ENCODE assay signal across 18 mouse cellular contexts in genomic region chr7:137518028-137518576, GRCm38 (mm10).
DNase-seq lines count a peak whose midpoint lies in the region; ATAC-seq and TF ChIP-seq lines count a peak whose summit lies in the region.
"Had no signal": no experiment of that assay in that cellular context is flagged by ENCODE, and none has a peak within 500 bp of the region (broad histone marks: within the 10 kb centered on the region; RNA-seq: fewer than 3 reads in every experiment).

No protein-coding gene starts in this region.

- H3K4me3 ChIP-seq in kidney, embryonic 16.5 days (ENCODE audit: low read length): no peak overlapping the region
- no peak overlapping the region for H3K4me3 ChIP-seq in gastrocnemius, adult 2 months
- no peak overlapping the region for H3K4me3 ChIP-seq in small intestine, adult 2 months (ENCODE audit: low read depth, low read length)
- H3K4me3 ChIP-seq: embryonic facial prominence, embryonic 13.5 days; forebrain, embryonic 13.5 days; hindbrain, embryonic 13.5 days; left cerebral cortex, adult 2 months; midbrain, embryonic 13.5 days had no signal

- TF ChIP-seq CTCF in gastrocnemius, adult 2 months (IDR thresholded peaks at IDR 0.05): no peak
- no peak for TF ChIP-seq CTCF in small intestine, adult 2 months (IDR thresholded peaks at IDR 0.05; ENCODE audit: extremely low read depth, insufficient read length, insufficient replicate concordance, low read depth, low read length)

- H3K36me3 ChIP-seq in kidney, embryonic 16.5 days (ENCODE audit: insufficient read depth, low read length): no peaks in the 10 kb centered on the region
- H3K36me3 ChIP-seq in small intestine, adult 2 months (ENCODE audit: control insufficient read depth, insufficient read depth, low read length): no peaks in the 10 kb centered on the region
- H3K36me3 ChIP-seq: embryonic facial prominence, embryonic 13.5 days; G1E; hindbrain, embryonic 13.5 days; midbrain, embryonic 13.5 days had no signal

- no peak overlapping the region for H3K27ac ChIP-seq in kidney, embryonic 16.5 days (ENCODE audit: low read length)
- peak overlapping the region; percentile 72 for H3K27ac ChIP-seq in gastrocnemius, adult 2 months
- peak overlapping the region; percentile 39; the same call in 1 of the 2 replicates for H3K27ac ChIP-seq in small intestine, adult 2 months (ENCODE audit: insufficient read depth, low read depth, low read length)
- H3K27ac ChIP-seq: embryonic facial prominence, embryonic 13.5 days; forebrain, embryonic 13.5 days; hindbrain, embryonic 13.5 days; left cerebral cortex, adult 2 months; liver, embryonic 14.5 days; midbrain, embryonic 13.5 days had no signal

- H3K4me2 ChIP-seq in kidney, embryonic 16.5 days (replicated peaks; ENCODE audit: low read depth, low read length): no peak overlapping the region
- H3K4me2 ChIP-seq: embryonic facial prominence, embryonic 13.5 days; forebrain, embryonic 13.5 days; hindbrain, embryonic 13.5 days; midbrain, embryonic 13.5 days had no signal

- intact Hi-C loops in gastrocnemius, adult 2 months (cut with DNase I): no loop called here
- intact Hi-C loops in left cerebral cortex, postnatal 14 days (cut with DNase I): no loop called here

- WGBS in kidney, embryonic 16.5 days: 57% methylated on average over 5 of the region's 5 CpGs
- 47% methylated on average over 5 of the region's 5 CpGs for WGBS in small intestine, adult 2 months

- H3K9ac ChIP-seq in kidney, embryonic 16.5 days (replicated peaks; ENCODE audit: low read length): no peak overlapping the region
- H3K9ac ChIP-seq: embryonic facial prominence, embryonic 13.5 days; forebrain, embryonic 13.5 days; hindbrain, embryonic 13.5 days; liver, embryonic 14.5 days; midbrain, embryonic 13.5 days had no signal

- no peak for TF ChIP-seq POLR2A in small intestine, adult 2 months (IDR thresholded peaks at IDR 0.05; ENCODE audit: low read depth, low read length)

- no peak; the same call in 1 of the 2 replicates for ATAC-seq in kidney, embryonic 16.5 days (ENCODE audit: low FRiP score, low TSS enrichment)
- ATAC-seq: forebrain, embryonic 13.5 days; midbrain, embryonic 13.5 days had no signal

- H3K9me3 ChIP-seq in kidney, embryonic 16.5 days (ENCODE audit: low read length): no peaks in the 10 kb centered on the region
- H3K9me3 ChIP-seq: embryonic facial prominence, embryonic 13.5 days; forebrain, embryonic 13.5 days; hindbrain, embryonic 13.5 days; midbrain, embryonic 13.5 days had no signal

- H3K27me3 ChIP-seq in kidney, embryonic 16.5 days (ENCODE audit: insufficient read depth, low read length): no peaks in the 10 kb centered on the region
- no peaks in the 10 kb centered on the region for H3K27me3 ChIP-seq in small intestine, adult 2 months (ENCODE audit: control insufficient read depth, insufficient read depth, low read length)
- H3K27me3 ChIP-seq: embryonic facial prominence, embryonic 13.5 days; forebrain, embryonic 13.5 days; hindbrain, embryonic 13.5 days; midbrain, embryonic 13.5 days had no signal

- H3K4me1 ChIP-seq in kidney, embryonic 16.5 days (ENCODE audit: insufficient read depth, low read length): no peaks in the 10 kb centered on the region
- H3K4me1 ChIP-seq in small intestine, adult 2 months (ENCODE audit: control insufficient read depth, insufficient read depth, insufficient read length, low read length): no peaks in the 10 kb centered on the region
- H3K4me1 ChIP-seq: embryonic facial prominence, embryonic 13.5 days; forebrain, embryonic 13.5 days; midbrain, embryonic 13.5 days had no signal

- peak; percentile 4 for DNase-seq in kidney, adult 9 months
- DNase-seq in gastrocnemius, adult 2 months: peak; percentile 48
- peak; percentile 25 to 46 for DNase-seq in heart, adult 9 months (ENCODE audit: low spot score in 2 of 2)
- DNase-seq in left cerebral cortex, postnatal 14 days (ENCODE audit: low spot score in 2 of 2): no peak
- DNase-seq in T-cell, adult 2 months (ENCODE audit: low spot score): no peak
- no peak for DNase-seq in layer of hippocampus, postnatal 36 days
- DNase-seq: cerebellum, postnatal 36 days; kidney, adult 11 months; lung, postnatal 10 days had no signal

Comparison
In these comparisons a context has a peak if more than half of its experiments do, and no peak if none do; other contexts are left out.
1. DNase-seq: peak in kidney, adult 9 months (single experiment), gastrocnemius, adult 2 months (single experiment) and heart, adult 9 months (2 of 2); none in left cerebral cortex, postnatal 14 days (0 of 2), T-cell, adult 2 months (single experiment) and layer of hippocampus, postnatal 36 days (0 of 2).